ENCODE assay signal across 24 mouse cellular contexts in the genomic region with DNA sequence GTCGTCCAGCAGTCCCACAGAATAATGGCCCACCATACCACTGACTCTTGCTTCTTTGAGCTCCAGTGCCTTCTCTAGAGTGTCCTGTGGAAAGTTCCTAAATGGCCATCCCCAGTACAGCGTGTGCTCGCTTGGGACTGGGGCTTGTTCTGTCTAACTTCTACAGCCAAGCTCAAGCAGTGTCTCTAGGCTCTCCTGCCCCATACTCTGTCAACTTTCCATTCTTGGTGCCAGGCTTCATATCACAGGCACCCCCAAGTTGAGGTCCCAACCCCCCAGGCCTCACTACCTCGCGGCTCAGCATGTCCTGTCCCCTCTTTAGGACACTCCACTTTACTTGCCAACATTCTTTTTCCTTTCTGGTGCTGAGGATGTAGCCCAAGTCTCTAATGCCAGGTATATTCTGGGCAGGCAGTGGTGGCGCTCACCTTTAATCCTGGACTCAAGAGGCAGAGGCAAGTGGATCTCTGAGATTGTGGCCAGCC. TPM values are rescaled to one million over a fixed set of nuclear protein-coding genes. Genes with fewer than 3 reads are reported as not detected.
"Had no signal": no experiment of that assay in that cellular context is flagged by ENCODE, and none has a peak within 500 bp of the region (broad histone marks: within the 10 kb centered on the region; RNA-seq: fewer than 3 reads in every experiment).

No protein-coding gene starts in this region.

- H3K27ac ChIP-seq: lung, embryonic 15.5 days; macrophage; midbrain, embryonic 13.5 days; midbrain, embryonic 15.5 days; neural tube, embryonic 12.5 days; stomach, embryonic 15.5 days; stomach, postnatal 0 days had no signal

- DNase-seq: lung, adult 2 months; lung, postnatal 14 days; lung, postnatal 36 days; right cerebral cortex, postnatal 14 days; thymus, adult 2 months; thymus, postnatal 25 days; thymus, postnatal 4 days had no signal

- H3K4me3 ChIP-seq: lung, embryonic 15.5 days; megakaryocyte, embryonic 14.5 days; midbrain, embryonic 13.5 days; midbrain, embryonic 15.5 days; neural tube, embryonic 12.5 days; stomach, embryonic 15.5 days had no signal

RNA-seq across cellular contexts. Expression of gene Slc17a7, which starts 3.4 kb away (rescaled TPM):
- total RNA-seq: megakaryocyte progenitor cell, adult 5-6 weeks; monocyte, adult 5-6 weeks; neutrophil, adult 5-6 weeks had no signal
- polyA plus RNA-seq: macrophage; neural tube, embryonic 14.5 days; stomach, embryonic 15.5 days; stomach, postnatal 0 days had no signal

RNA-seq across cellular contexts. Expression of gene Gfy, which starts 19.0 kb away (rescaled TPM):
- total RNA-seq: megakaryocyte progenitor cell, adult 5-6 weeks; midbrain, postnatal 0 days; monocyte, adult 5-6 weeks; neutrophil, adult 5-6 weeks had no signal
- polyA plus RNA-seq: lung, embryonic 15.5 days; lung, postnatal 0 days; macrophage; midbrain, embryonic 11.5 days; midbrain, embryonic 13.5 days; midbrain, embryonic 15.5 days; neural tube, embryonic 12.5 days; neural tube, embryonic 14.5 days; spleen, adult 2 months; stomach, embryonic 15.5 days; stomach, postnatal 0 days; urinary bladder, adult 2 months had no signal

RNA-seq across cellular contexts. Expression of gene Pth2, which starts 20.4 kb away (rescaled TPM):
- total RNA-seq: megakaryocyte progenitor cell, adult 5-6 weeks; midbrain, postnatal 0 days; monocyte, adult 5-6 weeks; neutrophil, adult 5-6 weeks had no signal
- polyA plus RNA-seq: lung, adult 2 months; lung, embryonic 15.5 days; lung, postnatal 0 days; macrophage; neural tube, embryonic 12.5 days; neural tube, embryonic 14.5 days; spleen, adult 2 months; stomach, embryonic 15.5 days; stomach, postnatal 0 days; thymus, adult 2 months; urinary bladder, adult 2 months had no signal
